Mouse (Mus musculus) ZHBTc4 (cell line): ENCODE data around the gene Zdhhc16.
"Not testable (repeated sequence)": the region's sequence is repeated elsewhere in the genome, so short reads cannot be mapped to it uniquely, and the experiment has no call there.

Experiments used
- DNase-seq: peaks from one replicate; pipeline ENCODE4 v3.0.0-alpha.2; 2011; ENCODE audit warnings: low read depth, low spot score

Zdhhc16 gene

GRCm38 (mm10) chr19:41913774-41914591, 19.3 kb upstream of the Zdhhc16 start:
- DNase-seq: no peak

GRCm38 (mm10) chr19:41914592-41914882, 18.7 kb upstream of the Zdhhc16 start:
- not testable (repeated sequence) for DNase-seq

- DNase-seq: no peak
These were observed 18.0 kb upstream of the Zdhhc16 start for GRCm38 (mm10) chr19:41915294-41915693.

GRCm38 (mm10) chr19:41916853-41917252, 16.4 kb upstream of the Zdhhc16 start:
- DNase-seq: no peak

- DNase-seq: no peak
These were observed 13.8 kb upstream of the Zdhhc16 start for GRCm38 (mm10) chr19:41919471-41919870.

- no peak for DNase-seq
These were observed 12.7 kb upstream of the Zdhhc16 start for GRCm38 (mm10) chr19:41920412-41921067.

- DNase-seq: peak; percentile 46
These were observed 594 bp upstream of the Zdhhc16 start for GRCm38 (mm10) chr19:41932686-41933085.

- DNase-seq: no peak
These were observed 844 bp downstream of the Zdhhc16 start for GRCm38 (mm10) chr19:41934124-41934523.

- no peak for DNase-seq
These were observed 2.6 kb downstream of the Zdhhc16 start for GRCm38 (mm10) chr19:41935921-41936320.

GRCm38 (mm10) chr19:41938539-41938938, 5.3 kb downstream of the Zdhhc16 start:
- DNase-seq: no peak

GRCm38 (mm10) chr19:41943841-41944240, 10.6 kb downstream of the Zdhhc16 start:
- no peak for DNase-seq

- peak; percentile 42 for DNase-seq
These were observed 19.0 kb downstream of the Zdhhc16 start for GRCm38 (mm10) chr19:41952287-41952686.

GRCm38 (mm10) chr19:41953574-41953973, 20.3 kb downstream of the Zdhhc16 start:
- DNase-seq: no peak

GRCm38 (mm10) chr19:41969618-41970017, 36.3 kb downstream of the Zdhhc16 start:
- no peak for DNase-seq

GRCm38 (mm10) chr19:41973891-41974794, 40.9 kb downstream of the Zdhhc16 start:
- DNase-seq: no peak

GRCm38 (mm10) chr19:41980422-41980818, 47.1 kb downstream of the Zdhhc16 start:
- DNase-seq: peak; percentile 85

GRCm38 (mm10) chr19:41980819-41981594, 47.7 kb downstream of the Zdhhc16 start, which contains the start of gene Mms19:
Gene Mms19, minus strand, starts transcription at chr19:41981157.
- DNase-seq: peak; percentile 100

- DNase-seq: no peak
These were observed 48.3 kb downstream of the Zdhhc16 start, which contains the start of gene Ubtd1 for GRCm38 (mm10) chr19:41981595-41981927. Gene Ubtd1, plus strand, starts transcription at chr19:41981763.

GRCm38 (mm10) chr19:41981931-41982790, 48.9 kb downstream of the Zdhhc16 start:
- peak; percentile 38 for DNase-seq

- no peak for DNase-seq
These were observed 49.5 kb downstream of the Zdhhc16 start for GRCm38 (mm10) chr19:41982791-41983150.
